Mouse (Mus musculus): ENCODE results near the gene Trim43a. TPM values are rescaled to one million over a fixed set of nuclear protein-coding genes. Genes with fewer than 3 reads are reported as not detected.

Gene Trim43a
- total RNA-seq, 2 experiments from 2014 or later = not detected

Other genes starting within 250 kb of the Trim43a start
- 39.3 and 45.3 TPM in 2 replicates for gene Snx14, start 141.9 kb upstream of the Trim43a start, total RNA-seq (2014; fragmentation: Nextera tagmentation)
- 18.1 and 18.9 TPM in 2 replicates for gene Snx14, start 141.9 kb upstream of the Trim43a start, total RNA-seq (2017)
- not detected in 2 replicates for gene Gm20537, start 124.3 kb upstream of the Trim43a start, total RNA-seq (2014; fragmentation: Nextera tagmentation)
- gene Gm20537, start 124.3 kb upstream of the Trim43a start, total RNA-seq (2017) = not detected in 2 replicates
- gene Syncrip, start 98.3 kb upstream of the Trim43a start, total RNA-seq (2014; fragmentation: Nextera tagmentation) = 231 and 250 TPM in 2 replicates
- gene Syncrip, start 98.3 kb upstream of the Trim43a start, total RNA-seq (2017) = 274 and 276 TPM in 2 replicates
- gene Zfp949, start 32.9 kb upstream of the Trim43a start, total RNA-seq (2014; fragmentation: Nextera tagmentation) = 8.9 and 12.4 TPM in 2 replicates
- 7.3 and 10.6 TPM in 2 replicates for gene Zfp949, start 32.9 kb upstream of the Trim43a start, total RNA-seq (2017)
- 20.8 and 41.6 TPM in 2 replicates for gene Mthfsl, start 139.4 kb downstream of the Trim43a start, total RNA-seq (2014; fragmentation: Nextera tagmentation)
- 14.0 and 22.6 TPM in 2 replicates for gene Mthfsl, start 139.4 kb downstream of the Trim43a start, total RNA-seq (2017)
- gene Bcl2a1d, start 151.0 kb downstream of the Trim43a start, total RNA-seq (2014; fragmentation: Nextera tagmentation) = not detected in 2 replicates
- gene Bcl2a1d, start 151.0 kb downstream of the Trim43a start, total RNA-seq (2017) = 1.5 TPM in 1 of 2 replicates, not detected in the other